Mouse (Mus musculus): Measurements from ENCODE around the gene Asphd1.

DNA sequence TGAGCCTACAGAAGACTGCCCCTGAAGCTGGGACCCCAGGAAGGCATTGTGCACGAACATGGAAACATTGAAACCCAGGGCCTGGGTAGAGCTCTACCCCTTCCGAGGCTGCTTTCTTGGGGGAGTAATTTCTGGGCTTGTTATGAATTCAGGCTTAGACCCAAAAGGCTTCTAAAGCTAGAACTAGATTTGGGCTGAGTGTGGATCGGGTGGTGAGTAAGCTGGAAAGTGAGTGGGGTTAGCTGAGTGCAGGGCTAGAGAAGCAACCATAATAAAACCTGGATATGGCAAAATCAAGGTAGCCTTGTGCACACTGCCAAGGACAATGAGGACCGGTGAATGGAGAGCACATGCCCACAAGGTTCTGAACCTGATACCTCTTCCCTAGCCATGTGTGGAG lies 12.6 kb upstream of the Asphd1 start:
- TF ChIP-seq CTCF (conservative IDR thresholded peaks at IDR 0.05; ENCODE audit: insufficient read depth, insufficient read length, low read depth, low read length): no peak
- no peak for TF ChIP-seq POLR2A (IDR thresholded peaks at IDR 0.05; ENCODE audit: low read depth, low read length)
